Mouse (Mus musculus): Measurements from ENCODE around the gene Fzd1.

Gene Fzd1

DNA sequence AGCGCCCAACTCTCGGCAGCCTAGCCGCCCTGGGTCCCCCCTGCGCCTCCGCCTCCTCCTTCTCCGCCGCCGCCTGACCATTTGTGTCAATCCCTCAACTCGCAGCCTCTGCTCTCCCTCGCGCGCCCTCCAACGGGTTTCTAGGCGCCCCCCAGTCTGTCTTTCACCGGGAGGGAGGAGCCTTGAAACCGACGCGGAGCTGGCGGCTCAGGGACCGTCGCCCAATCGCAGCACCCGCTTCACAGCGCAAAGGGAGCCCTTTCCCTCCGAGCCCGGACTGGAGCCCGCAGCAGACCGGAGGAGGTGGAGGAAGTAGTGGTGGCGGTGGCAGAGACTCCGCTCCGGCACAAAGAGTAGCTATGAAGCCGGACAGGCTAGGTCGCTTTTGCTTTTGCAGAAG is at the start of gene Fzd1:
Gene Fzd1, minus strand, starts transcription at position 134 of the 400 bp plus-strand sequence.
- no peak for DNase-seq (ENCODE audit: low read depth, low spot score)

DNA sequence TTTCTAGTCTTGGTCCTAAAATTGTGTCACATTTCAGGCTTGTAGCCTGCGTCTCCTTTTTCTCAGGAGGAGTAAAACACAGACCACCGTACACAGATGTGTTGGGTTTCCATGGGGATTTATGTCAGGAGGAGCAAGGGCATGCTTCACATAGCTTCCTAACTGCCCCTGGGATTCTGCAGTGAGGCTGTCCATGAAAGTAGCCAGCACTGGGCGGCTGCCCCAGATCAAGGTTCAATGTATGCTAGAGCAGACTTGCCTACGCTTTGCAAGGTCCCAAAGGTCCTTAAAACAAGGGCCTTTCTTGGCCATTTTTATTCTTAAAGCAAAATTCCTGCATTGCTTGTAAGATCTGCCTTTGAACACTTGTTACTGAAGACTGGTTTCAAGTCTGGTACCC is 47.4 kb upstream of the Fzd1 start:
- no peak for DNase-seq (ENCODE audit: low read depth, low spot score)

DNA sequence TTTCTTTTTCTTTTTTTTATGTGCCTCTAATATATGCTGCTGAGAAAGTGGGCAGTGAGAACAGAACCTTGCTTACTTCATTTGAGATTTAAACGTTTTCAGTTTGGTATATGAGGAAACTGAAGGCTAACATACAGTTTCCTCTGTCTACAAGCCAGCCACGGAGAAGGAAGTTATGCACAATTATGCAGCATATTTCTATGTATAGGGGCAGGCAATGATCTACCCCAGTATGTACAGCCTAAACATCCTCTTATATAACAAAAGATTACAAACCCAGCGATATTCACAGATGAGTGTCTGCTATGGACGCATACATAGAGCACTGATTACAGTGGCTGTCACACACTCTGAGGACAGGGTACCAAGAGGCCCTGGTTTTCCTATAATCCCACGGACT is 45.9 kb upstream of the Fzd1 start:
- DNase-seq (ENCODE audit: low read depth, low spot score), result no peak

DNA sequence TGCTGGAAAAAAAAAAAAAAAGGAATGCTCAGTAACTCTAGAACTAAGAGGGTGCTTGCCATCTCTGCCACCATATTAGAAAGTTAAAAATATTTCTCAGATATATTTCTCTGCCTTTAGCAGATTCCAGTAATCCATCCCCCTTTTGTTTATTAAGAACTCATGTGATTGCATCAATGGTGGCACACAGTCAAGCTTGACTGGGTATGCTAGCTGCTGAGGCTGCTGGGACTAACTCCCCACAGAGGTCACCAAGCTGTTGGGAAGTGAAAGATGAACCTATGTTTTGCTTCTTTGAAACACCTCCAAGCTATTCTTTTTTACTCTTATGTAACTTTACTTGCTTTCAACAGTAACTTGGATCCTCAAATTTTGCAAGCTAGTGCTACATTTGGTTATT is 44.1 kb upstream of the Fzd1 start:
- no peak for DNase-seq (ENCODE audit: low read depth, low spot score)

DNA sequence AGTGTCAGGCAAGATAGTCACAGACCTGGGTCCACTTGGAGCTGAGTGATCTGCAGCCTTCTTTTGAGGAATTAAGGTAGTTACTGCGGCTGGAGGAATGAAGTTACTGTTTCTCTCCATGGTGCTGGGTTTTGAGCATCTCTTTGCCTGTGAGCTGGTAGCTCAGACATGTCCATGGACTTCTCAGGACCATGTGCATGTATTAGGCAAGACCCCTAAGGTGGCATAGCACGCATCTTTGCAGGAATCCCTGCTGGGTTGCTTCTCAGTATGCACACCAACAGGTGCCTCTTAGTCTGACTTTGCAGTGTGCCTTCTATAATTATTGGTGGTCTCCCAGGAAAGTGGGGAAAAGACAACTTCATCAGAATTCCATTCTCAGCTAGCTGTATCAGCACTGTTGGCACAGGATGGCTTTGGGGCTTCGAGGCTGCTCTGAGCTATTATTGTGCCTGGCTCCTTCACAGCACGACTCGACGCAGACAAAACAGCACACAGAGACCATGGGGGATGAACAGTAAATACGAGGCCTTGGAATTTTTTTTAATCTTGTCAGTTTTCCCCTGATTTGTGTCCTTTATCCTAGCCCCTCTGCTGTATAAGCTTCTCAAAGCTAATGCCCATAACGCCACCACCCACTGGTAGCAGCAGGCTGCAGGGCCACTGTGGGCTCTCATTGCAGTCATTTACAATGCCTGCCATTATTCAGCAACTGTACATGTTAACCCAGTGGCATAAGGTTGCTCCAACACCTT is 43.4 kb upstream of the Fzd1 start:
- no peak for DNase-seq (ENCODE audit: low read depth, low spot score)

DNA sequence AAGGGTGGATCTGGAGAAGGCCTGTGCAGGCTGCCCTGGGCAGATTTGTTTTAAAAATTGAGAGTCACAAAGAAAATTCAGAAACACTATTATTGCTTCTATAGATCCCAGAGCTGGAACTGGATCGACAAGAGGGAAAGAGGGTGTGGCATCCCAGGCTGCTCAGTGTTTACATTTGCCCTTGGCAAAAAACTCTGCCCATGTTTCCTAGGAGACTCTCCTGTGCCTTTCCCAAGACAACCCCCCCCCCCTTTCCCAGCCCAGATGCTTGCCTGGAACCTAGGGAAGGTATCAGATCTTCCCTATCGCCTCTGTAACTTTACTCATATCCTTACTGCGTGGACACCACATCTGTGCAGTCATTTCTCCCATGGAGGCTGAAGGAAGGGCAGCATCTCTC is 33.4 kb upstream of the Fzd1 start:
- no peak for DNase-seq (ENCODE audit: low read depth, low spot score)

DNA sequence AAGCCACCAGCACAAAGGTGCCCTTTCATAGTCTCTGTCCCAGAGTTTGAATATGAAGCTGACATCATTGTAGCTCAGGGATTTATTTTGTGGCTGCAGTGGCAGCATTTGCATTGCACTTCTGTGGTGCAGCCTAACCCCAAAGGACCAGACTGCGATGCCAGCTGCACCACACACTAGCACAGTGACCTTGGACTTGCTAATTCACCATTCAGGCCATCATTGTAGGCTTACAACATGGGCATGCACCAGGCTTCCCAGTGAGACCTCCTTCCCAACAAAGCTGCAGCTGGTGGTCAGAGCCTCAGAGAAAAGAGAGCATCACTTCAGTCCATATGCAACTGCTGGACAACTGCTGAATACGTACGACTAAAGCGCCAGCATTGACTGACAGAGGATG is 32.4 kb upstream of the Fzd1 start:
- DNase-seq (ENCODE audit: low read depth, low spot score), result no peak

DNA sequence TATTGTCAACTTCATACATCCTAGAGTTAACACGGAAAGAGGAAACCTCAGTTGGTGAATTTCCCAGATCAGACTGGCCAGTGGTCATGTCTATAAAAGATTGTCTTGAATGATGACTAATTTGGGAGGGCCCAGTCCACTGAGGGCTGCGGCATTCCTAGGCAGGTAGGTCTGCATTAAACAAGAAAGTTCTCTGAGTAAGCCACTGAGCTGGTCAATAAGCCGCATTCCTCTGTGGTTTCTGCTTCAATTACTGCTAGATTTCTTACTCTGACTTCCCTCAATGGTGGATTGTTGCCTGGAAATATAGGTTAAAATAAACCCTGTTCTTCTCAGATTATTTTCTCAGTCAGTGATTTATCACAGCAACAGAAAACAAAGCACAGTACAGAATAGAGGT is 30.6 kb upstream of the Fzd1 start:
- no peak for DNase-seq (ENCODE audit: low read depth, low spot score)

DNA sequence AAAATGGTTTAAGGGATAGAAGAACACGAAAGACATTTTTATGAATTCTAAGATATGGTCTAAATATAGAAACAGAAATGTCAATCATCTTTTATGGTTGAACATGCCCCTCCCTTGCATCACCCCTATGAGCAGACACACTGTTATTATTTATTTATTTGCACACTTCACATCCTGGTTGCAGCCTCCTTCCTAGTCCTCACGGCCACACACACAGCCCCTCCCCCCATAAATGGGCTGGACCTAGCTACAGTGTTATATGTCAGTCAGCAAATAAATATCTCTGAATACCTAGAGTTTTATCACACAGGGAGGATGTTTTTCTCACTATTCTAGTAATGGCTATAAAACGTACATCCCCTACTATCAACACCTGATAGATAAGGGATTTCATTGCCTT is 29.0 kb upstream of the Fzd1 start:
- DNase-seq (ENCODE audit: low read depth, low spot score), result no peak

DNA sequence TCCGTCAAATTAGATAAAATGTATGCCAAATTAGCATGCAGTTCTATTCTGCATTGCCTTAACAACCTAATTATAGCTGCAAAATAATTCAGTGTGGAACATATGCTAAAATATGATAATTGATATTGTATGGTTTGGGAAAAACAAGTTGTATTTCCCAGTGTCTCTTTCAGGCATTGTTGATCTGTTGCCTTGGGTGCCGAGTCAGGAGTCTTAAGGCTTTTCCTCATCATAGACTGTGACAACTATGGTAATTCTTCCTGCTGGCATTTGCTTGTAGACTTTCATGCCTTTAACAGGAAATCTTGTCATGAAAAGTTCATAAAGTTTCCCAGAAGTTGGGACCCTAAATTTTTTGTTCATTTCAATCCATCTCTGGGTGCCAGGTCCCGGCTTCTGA is 20.4 kb upstream of the Fzd1 start:
- DNase-seq (ENCODE audit: low read depth, low spot score), result no peak

DNA sequence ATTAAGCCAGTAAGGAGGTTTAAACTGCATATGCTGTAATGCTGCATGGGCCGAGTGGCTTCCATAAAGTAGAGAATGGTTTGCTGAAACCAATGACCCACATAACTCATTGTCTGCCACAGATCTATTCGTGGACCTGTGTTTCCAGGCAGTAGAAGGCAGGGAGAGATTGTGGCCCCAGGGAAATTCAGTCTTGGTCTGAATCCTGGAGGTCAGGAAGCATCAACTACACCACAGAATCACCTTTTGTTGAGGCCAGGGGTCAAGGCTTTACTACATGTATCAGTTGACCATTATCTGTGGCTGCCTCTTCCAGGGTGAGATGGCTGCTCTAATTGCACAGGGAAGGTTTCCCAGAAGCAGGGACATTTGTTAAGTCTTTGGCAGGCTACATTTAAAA is 18.7 kb upstream of the Fzd1 start:
- no peak for DNase-seq (ENCODE audit: low read depth, low spot score)

DNA sequence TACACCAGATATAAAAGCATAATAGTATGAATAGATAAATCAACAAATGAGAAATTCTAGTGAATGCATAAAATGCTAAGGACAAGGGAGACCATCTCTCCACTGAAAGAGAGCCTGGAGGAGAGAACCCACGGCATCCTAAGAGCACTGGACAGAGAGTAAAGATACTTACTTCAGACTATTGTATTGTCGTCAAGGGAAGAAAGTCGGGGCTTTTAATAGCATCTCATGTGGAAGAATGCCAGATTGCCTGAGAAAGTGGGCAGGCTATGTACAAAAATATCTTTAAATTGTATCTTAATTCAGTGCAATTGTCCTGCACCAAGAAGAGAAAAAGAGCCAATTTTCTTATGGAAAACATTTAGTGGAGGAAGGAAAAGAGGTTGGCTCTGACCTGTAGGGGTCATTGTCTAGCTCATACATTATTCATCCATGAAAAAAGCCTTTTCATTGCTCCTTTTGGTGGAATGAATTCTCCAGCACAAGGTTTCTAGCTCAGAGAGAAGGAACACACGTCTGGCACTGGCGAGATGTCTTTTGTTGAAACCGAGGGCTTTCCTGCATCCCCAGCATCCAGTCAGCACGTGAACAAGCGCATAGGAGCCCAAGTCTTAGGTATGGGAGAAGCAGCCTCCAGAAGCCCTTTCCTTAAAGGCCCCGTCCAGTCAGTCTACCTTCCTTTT is 15.4 kb upstream of the Fzd1 start:
- DNase-seq (ENCODE audit: low read depth, low spot score), result no peak

DNA sequence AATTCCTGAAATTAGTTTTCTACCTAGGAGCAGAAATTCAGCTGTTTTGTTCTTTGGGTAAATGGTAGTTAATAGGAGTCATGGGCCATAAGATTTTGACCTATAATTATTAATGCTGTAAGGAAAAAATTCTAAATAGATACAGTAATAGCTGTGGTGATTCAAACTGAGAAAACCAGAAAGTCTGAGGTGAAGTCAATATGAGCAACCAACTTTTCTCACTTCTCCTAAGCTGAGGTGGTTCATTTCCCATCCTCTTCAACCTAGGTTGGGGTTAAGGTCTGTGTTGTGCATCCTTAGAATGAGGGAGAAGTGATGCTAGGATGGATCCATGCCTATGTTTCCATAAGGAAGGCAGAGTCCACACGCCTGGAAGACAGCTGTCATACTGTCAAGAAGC is 12.8 kb upstream of the Fzd1 start:
- no peak for DNase-seq (ENCODE audit: low read depth, low spot score)

DNA sequence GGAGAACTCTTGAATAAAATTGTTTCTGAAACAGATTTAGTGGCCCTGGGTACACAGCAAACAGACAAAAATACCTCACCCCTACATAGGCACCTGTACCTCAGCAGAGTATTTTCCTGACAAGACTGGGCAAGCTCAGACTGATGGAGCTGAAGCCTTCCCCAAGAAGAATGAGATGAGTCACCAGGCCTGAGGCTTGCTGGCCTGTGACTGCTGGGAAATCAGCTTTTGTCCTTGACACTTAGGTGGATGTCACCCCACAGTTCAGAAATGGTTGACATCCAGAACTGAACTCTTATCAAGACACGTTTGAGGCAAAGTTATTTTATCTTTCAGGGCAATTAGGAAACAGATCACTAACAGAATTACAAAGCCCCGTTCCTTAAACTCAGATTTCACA is 10.1 kb upstream of the Fzd1 start:
- no peak for DNase-seq (ENCODE audit: low read depth, low spot score)

DNA sequence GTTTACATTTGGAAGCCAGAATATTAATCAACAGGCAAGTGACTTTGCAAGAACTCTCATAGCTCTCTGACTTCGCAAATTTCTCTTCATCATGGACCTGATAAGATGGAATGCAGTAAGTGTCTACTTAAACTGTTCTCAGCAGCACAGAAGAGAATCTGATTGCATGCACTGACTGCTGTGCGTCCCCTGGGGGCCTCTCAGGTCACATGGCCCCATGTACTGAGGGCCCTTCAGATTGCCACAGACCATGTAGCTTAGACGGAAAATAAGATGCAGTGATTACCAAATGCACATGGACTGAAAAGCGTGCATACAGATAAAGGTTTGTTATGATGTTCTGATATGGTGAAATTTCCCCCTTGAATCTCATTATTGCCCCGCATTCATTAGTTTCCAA is 8.9 kb upstream of the Fzd1 start:
- DNase-seq (ENCODE audit: low read depth, low spot score), result no peak

DNA sequence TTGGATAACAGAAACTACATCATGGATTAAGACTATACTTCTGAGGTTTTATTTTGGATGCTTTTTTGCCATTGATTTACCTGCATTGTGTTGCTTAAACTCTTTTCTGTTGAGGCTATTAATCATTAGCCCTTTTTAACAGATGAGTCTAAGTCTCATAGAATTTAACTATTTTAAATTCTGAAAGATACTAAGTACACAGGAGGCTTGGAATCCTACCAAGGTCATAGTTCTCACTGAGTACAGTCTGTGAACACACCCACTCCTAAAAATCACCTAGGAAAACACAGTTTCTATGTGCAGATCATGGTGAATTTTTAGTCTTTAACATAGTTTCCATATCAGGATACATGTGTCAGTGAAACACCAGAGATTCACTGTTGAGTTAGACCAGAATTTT is 4.1 kb upstream of the Fzd1 start:
- no peak for DNase-seq (ENCODE audit: low read depth, low spot score)

DNA sequence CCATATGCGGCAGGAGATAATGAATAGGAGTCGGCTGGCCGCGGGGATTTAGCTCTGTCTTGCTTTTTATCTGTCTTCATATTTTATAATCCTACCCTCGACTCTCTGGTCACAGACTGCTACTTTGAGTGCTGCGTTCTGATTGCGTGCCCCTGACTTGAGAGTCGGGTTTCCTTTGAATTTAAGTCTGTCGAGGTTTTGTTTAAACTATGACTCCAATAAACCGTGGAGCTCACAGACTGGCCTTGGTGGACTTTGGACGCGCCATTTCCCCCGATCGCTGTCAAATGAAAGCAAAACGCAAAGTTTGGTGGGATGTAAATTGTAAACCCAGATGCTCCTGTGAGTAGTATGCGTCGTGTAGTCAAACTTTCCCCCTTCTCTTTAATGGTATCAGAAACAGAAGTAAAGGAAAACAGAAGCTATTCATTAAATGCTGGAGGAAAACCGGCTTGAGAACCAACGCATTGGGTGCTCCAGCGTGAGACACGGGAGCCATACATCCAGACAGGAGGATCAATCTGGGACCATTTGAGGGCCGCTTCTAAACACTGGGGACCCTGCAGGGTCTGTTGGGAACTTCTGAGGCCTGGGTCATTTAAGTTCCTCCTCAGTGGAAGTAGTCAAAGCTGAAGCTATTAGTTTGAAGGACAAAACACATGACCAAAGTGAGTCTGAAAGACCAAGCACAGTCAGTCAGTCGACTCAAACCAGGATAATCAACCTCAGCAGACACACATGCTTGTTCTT is 671 bp upstream of the Fzd1 start:
- no peak for DNase-seq (ENCODE audit: low read depth, low spot score)

DNA sequence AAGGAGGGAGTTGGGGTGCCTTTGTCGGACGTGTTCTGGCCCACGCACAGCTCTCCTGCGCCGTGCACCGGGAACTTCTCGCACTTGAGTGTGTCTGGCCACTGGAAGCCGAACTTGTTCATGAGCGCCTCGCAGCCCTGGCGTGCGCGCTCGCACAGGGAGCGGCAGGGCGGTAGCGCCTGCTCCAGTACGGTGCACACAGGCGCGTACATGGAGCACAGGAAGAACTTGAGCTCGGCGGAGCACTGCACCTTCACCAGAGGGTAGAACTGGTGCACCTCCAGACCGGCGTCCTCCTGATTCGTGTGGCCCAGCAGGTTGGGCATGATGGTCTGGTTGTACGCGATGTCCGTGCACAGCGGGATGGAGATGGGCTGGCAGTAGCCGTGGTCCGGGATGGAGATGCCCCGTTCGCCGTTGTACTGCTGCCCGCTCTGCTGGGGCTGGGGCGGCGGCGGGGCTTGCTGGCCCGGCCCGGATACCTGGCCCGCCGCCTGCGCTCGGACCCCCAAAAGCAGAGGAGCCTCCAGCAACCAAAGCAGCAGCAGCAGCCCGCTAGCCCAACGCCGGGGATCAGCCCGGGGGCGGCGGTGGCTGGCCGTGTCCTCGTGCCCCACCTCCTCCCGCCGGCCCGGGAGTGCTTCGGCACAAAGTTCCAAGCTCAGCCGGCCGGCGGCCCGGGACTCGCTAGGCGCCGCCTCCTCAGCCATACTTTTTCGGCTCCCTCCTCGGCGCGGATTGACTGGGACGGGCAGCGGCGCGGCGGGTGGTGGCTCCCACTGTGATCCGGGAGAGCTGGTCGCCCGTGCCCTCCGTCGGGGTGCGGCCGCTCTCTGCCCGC is 744 bp downstream of the Fzd1 start:
- DNase-seq (ENCODE audit: low read depth, low spot score), result no peak

DNA sequence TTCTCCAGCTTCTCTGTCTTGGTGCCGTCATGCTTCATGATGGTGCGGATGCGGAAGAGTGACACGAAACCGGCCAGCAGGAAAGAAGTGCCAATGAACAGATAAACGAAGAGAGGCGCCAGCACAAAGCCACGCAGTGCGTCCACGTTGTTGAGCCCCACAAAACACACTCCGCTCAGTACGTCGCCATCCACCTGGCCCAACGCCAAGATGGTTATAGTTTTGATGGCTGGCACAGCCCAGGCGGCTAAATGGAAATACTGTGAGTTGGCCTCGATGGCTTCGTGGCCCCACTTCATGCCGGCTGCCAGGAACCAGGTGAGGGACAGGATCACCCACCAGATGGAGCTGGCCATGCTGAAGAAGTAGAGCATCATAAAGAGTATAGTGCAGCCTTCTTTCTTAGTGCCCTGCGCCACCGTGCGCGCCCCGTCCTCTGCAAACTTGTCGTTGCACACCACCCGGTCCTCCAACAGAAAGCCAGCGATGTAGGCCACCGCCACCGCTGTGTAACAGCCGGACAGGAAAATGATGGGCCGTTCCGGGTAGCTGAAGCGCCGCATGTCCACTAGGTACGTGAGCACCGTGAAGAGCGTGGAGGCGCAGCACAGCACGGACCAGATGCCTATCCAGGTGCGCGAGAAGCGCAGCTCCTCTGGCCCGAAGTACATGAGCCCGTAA is 1.7 kb downstream of the Fzd1 start:
- DNase-seq (ENCODE audit: low read depth, low spot score), result no peak

DNA sequence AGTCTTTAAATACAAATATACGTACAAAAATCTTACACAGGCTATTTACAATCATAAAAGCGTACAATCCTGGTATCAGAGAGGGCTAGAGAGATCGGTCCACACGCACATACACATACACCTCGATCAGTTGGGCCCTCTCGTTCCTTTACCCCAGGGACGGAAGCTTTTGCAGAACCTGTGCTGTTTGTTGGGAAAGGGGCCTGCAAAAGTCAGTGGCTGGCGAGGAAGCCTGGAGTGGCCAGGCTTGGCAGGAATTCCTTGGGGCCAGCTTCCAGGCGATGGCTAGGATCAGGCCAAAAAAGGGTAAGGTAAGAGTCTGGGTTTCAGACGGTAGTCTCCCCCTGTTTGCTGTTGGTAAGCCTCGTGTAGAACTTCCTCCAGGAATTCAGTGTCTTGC is 2.5 kb downstream of the Fzd1 start:
- DNase-seq (ENCODE audit: low read depth, low spot score), result no peak

DNA sequence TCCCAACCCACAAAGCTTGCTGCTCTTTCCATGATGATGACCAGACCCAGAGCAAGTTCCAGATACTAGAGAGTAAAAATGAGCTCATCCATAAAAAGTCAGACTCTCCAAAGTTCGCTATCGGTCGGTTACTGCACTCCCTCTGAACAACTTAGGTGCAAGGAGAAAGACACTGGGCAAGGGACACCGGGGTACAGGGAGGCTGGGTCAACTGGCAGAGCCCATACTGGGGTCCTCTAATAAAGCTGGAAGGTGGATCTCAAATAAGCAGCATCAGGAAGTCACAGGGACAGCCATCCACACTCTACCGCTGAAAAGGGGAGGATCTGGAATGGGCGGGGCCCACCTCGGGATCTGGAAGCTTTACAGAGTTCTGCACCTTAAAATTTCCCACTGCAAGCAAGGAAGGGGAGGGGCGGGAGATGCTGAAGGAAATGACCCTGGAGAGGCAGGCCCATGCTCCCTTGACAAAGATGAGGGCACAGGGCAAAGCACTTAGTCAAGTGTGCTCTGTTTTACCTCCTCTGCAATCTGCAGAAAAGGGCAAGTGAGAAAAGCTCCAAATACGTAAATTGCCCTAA is 3.0 kb downstream of the Fzd1 start:
- DNase-seq (ENCODE audit: low read depth, low spot score), result no peak
